ENCODE assay signal across 25 mouse cellular contexts in genomic region chr12:36766167-36766566, GRCm38 (mm10).
"Had no signal": no experiment of that assay in that cellular context is flagged by ENCODE, and none has a peak within 500 bp of the region (broad histone marks: within the 10 kb centered on the region; RNA-seq: fewer than 3 reads in every experiment).

No protein-coding gene starts in this region.

- H3K36me3 ChIP-seq: heart, embryonic 13.5 days; heart, embryonic 15.5 days; hindbrain, embryonic 13.5 days; hindbrain, embryonic 15.5 days; kidney, embryonic 15.5 days; limb, embryonic 13.5 days; limb, embryonic 15.5 days had no signal

- H3K9me3 ChIP-seq: heart, embryonic 13.5 days; heart, embryonic 15.5 days; hindbrain, embryonic 13.5 days; hindbrain, embryonic 15.5 days; kidney, embryonic 15.5 days; limb, embryonic 13.5 days; limb, embryonic 15.5 days had no signal

- H3K4me1 ChIP-seq: heart, embryonic 13.5 days; heart, embryonic 15.5 days; hindbrain, embryonic 13.5 days; hindbrain, embryonic 15.5 days; kidney, embryonic 15.5 days; limb, embryonic 13.5 days; limb, embryonic 15.5 days had no signal

- DNase-seq: gastrocnemius, postnatal 14 days; gastrocnemius, postnatal 36 days; heart, adult 11 months; heart, adult 2 months; heart, postnatal 14 days; heart, postnatal 36 days; kidney, adult 11 months; kidney, adult 2 months; kidney, adult 9 months; kidney, postnatal 14 days; kidney, postnatal 36 days; layer of hippocampus, postnatal 36 days; left cerebral cortex, postnatal 4 days had no signal

- H3K9ac ChIP-seq: forebrain, postnatal 0 days; heart, embryonic 13.5 days; heart, embryonic 15.5 days; hindbrain, embryonic 13.5 days; hindbrain, embryonic 15.5 days; kidney, embryonic 15.5 days; limb, embryonic 13.5 days; limb, embryonic 15.5 days had no signal

- H3K4me3 ChIP-seq: heart, adult 2 months; heart, embryonic 13.5 days; heart, embryonic 15.5 days; hindbrain, embryonic 13.5 days; hindbrain, embryonic 15.5 days; kidney, embryonic 15.5 days; limb, embryonic 13.5 days; limb, embryonic 15.5 days had no signal

- H3K27me3 ChIP-seq: heart, embryonic 13.5 days; heart, embryonic 15.5 days; hindbrain, embryonic 13.5 days; hindbrain, embryonic 15.5 days; kidney, embryonic 15.5 days; limb, embryonic 13.5 days; limb, embryonic 15.5 days had no signal

- H3K4me2 ChIP-seq: heart, embryonic 11.5 days; heart, embryonic 13.5 days; heart, embryonic 15.5 days; hindbrain, embryonic 13.5 days; hindbrain, embryonic 15.5 days; kidney, embryonic 15.5 days; limb, embryonic 13.5 days; limb, embryonic 15.5 days had no signal

- H3K27ac ChIP-seq: heart, adult 2 months; heart, embryonic 13.5 days; heart, embryonic 15.5 days; hindbrain, embryonic 13.5 days; hindbrain, embryonic 15.5 days; hindbrain, postnatal 0 days; kidney, embryonic 15.5 days; kidney, postnatal 0 days; limb, embryonic 13.5 days; limb, embryonic 15.5 days had no signal

- ATAC-seq: hindbrain, postnatal 0 days; intestine, embryonic 16.5 days had no signal
